Mouse (Mus musculus): Measurements from ENCODE around the gene Dync1li2. TPM values are rescaled to one million over a fixed set of nuclear protein-coding genes. Genes with fewer than 3 reads are reported as not detected.

The Dync1li2 gene
- polyA plus RNA-seq, 1 experiment from 2014 or later = 62.8 TPM

GRCm38 (mm10) chr8:104436591-104436990, 6.3 kb downstream of the Dync1li2 start:
- WGBS = 90% methylated on average over 4 of the region's 4 CpGs
- H3K27ac ChIP-seq = peak overlapping the region; percentile 65
- H3K9ac ChIP-seq = no peak overlapping the region

GRCm38 (mm10) chr8:104436038-104436437, 6.8 kb downstream of the Dync1li2 start:
- Histone ChIP-seq H3K4me3 (no peak overlapping the region), H3K27me3 (no peaks in the 10 kb centered on the region), H3K4me1 (peaks cover 21% of the 10 kb centered on the region), H3K27ac (peak overlapping the region; percentile 65), H3K4me2 (no peak overlapping the region), H3K9ac (no peak overlapping the region), H3K36me3 (peaks cover 90% of the 10 kb centered on the region), H3K9me3 (no peaks in the 10 kb centered on the region)
- ATAC-seq (ENCODE audit: insufficient number of reproducible peaks, low FRiP score, low TSS enrichment, low read depth) = peak; percentile 80
- WGBS = 37% methylated on average over 12 of the region's 12 CpGs

More at GRCm38 (mm10) chr8:104436591-104436990, 6.3 kb downstream of the Dync1li2 start:
- peaks cover 27% of the 10 kb centered on the region for H3K4me1 ChIP-seq
- H3K36me3 ChIP-seq = peaks cover 86% of the 10 kb centered on the region
- H3K9me3 ChIP-seq = no peaks in the 10 kb centered on the region
- no peak overlapping the region for H3K4me2 ChIP-seq
- no peak for ATAC-seq (ENCODE audit: insufficient number of reproducible peaks, low FRiP score, low TSS enrichment, low read depth)
- H3K4me3 ChIP-seq = no peak overlapping the region
- no peaks in the 10 kb centered on the region for H3K27me3 ChIP-seq

DNA sequence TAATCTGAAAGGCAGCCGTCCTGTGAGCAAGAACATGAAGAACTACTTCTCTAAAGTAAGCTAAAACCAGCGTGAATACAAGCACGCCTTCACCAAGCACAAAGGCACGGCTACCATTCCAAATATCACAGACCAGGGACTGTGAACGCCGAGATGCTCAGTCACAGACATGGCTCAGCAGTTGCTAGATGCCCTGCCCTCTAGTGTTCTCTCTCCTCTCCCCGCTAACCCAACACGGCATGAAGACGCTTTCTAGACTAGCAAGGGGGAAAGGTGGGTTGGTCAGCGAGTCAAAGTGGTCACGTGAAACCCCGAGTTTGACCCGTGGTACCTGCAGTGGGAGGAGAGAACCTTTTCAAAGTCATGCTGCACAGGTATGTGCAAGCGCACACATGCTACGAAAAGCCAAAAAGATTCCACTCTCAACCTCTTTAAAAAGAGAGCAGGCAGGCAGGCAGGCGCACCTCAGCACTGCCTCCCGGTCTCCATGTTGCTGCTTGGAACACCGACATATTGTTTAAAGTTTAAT, 8.0 kb downstream of the Dync1li2 start:
- no peak overlapping the region for H3K4me2 ChIP-seq
- H3K27ac ChIP-seq = no peak overlapping the region
- H3K27me3 ChIP-seq = no peaks in the 10 kb centered on the region
- H3K36me3 ChIP-seq = peaks cover 91% of the 10 kb centered on the region
- H3K9me3 ChIP-seq = no peaks in the 10 kb centered on the region
- H3K4me1 ChIP-seq = peaks cover 19% of the 10 kb centered on the region
- no peak for ATAC-seq (ENCODE audit: insufficient number of reproducible peaks, low FRiP score, low TSS enrichment, low read depth)
- no peak overlapping the region for H3K9ac ChIP-seq
- WGBS = 85% methylated on average over 18 of the region's 18 CpGs
- no peak overlapping the region for H3K4me3 ChIP-seq

- H3K36me3 ChIP-seq = peaks cover 91% of the 10 kb centered on the region
- H3K4me1 ChIP-seq = peaks cover 19% of the 10 kb centered on the region
- H3K27me3 ChIP-seq = no peaks in the 10 kb centered on the region
- no peak overlapping the region for H3K4me3 ChIP-seq
- H3K9ac ChIP-seq = no peak overlapping the region
- ATAC-seq (ENCODE audit: insufficient number of reproducible peaks, low FRiP score, low TSS enrichment, low read depth) = no peak
- no peak overlapping the region for H3K4me2 ChIP-seq
- H3K27ac ChIP-seq = no peak overlapping the region
- 73% methylated on average over 4 of the region's 4 CpGs for WGBS
- no peaks in the 10 kb centered on the region for H3K9me3 ChIP-seq
These were observed 8.6 kb downstream of the Dync1li2 start for GRCm38 (mm10) chr8:104434275-104434674.

- Histone ChIP-seq H3K27ac (no peak overlapping the region), H3K27me3 (no peaks in the 10 kb centered on the region)
These were observed 9.5 kb downstream of the Dync1li2 start for GRCm38 (mm10) chr8:104433191-104433842.

DNA sequence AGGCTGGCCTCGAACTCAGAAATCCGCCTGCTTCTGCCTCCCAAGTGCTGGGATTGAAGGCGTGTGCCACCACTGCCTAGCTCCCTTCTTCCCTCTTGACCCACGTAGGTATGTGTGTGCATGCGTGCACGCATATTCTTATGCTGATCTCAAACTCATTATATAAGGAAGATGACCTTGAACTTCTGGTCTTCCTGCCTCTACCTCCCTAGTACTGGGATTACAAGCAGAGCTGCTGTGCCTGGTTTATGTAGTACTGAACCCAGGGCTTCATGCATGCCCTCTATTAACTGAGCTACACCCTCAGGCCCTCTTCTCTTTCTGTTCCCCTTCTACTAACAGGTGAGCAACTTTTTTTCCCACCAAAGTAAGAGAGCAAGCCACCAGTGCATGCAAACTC, 10.2 kb downstream of the Dync1li2 start:
- Histone ChIP-seq H3K9ac (no peak overlapping the region), H3K9me3 (no peaks in the 10 kb centered on the region), H3K36me3 (peaks cover 93% of the 10 kb centered on the region), H3K27ac (no peak overlapping the region), H3K4me2 (no peak overlapping the region), H3K4me1 (peaks cover 19% of the 10 kb centered on the region), H3K4me3 (no peak overlapping the region), H3K27me3 (no peaks in the 10 kb centered on the region)
- no peak for ATAC-seq (ENCODE audit: insufficient number of reproducible peaks, low FRiP score, low TSS enrichment, low read depth)
- 98% methylated on average over 6 of the region's 6 CpGs for WGBS

More at GRCm38 (mm10) chr8:104433191-104433842, 9.5 kb downstream of the Dync1li2 start:
- Histone ChIP-seq H3K4me3 (no peak overlapping the region), H3K4me2 (no peak overlapping the region), H3K9ac (no peak overlapping the region), H3K9me3 (no peaks in the 10 kb centered on the region), H3K4me1 (peaks cover 19% of the 10 kb centered on the region), H3K36me3 (peaks cover 91% of the 10 kb centered on the region)
- 95% methylated on average over 5 of the region's 5 CpGs for WGBS
- ATAC-seq (ENCODE audit: insufficient number of reproducible peaks, low FRiP score, low TSS enrichment, low read depth) = no peak

- Histone ChIP-seq H3K9ac (no peak overlapping the region), H3K4me1 (0 out of 2 replicates have a peak, but pooled peaks cover 2% of the 10 kb centered on the region), H3K4me3 (no peak overlapping the region), H3K4me2 (no peak overlapping the region), H3K27me3 (no peaks in the 10 kb centered on the region), H3K27ac (no peak overlapping the region), H3K36me3 (peaks cover 95% of the 10 kb centered on the region), H3K9me3 (no peaks in the 10 kb centered on the region)
- ATAC-seq (ENCODE audit: insufficient number of reproducible peaks, low FRiP score, low TSS enrichment, low read depth) = no peak
- WGBS = 88% methylated on average over 7 of the region's 7 CpGs
These were observed 12.6 kb downstream of the Dync1li2 start for GRCm38 (mm10) chr8:104430230-104430629.

- peaks cover 95% of the 10 kb centered on the region for H3K36me3 ChIP-seq
- H3K27ac ChIP-seq = no peak overlapping the region
- no peaks in the 10 kb centered on the region for H3K4me1 ChIP-seq
- no peaks in the 10 kb centered on the region for H3K27me3 ChIP-seq
- no peak overlapping the region for H3K4me3 ChIP-seq
- no peaks in the 10 kb centered on the region for H3K9me3 ChIP-seq
- WGBS = 95% methylated on average over 13 of the region's 13 CpGs
- no peak overlapping the region for H3K4me2 ChIP-seq
- ATAC-seq (ENCODE audit: insufficient number of reproducible peaks, low FRiP score, low TSS enrichment, low read depth) = no peak
- H3K9ac ChIP-seq = no peak overlapping the region
These were observed 15.1 kb downstream of the Dync1li2 start for GRCm38 (mm10) chr8:104427703-104428102.

GRCm38 (mm10) chr8:104422313-104422712, 20.5 kb downstream of the Dync1li2 start:
- Histone ChIP-seq H3K27ac (no peak overlapping the region), H3K4me1 (no peaks in the 10 kb centered on the region), H3K4me3 (no peak overlapping the region), H3K27me3 (no peaks in the 10 kb centered on the region), H3K36me3 (peaks cover 94% of the 10 kb centered on the region), H3K4me2 (no peak overlapping the region), H3K9ac (no peak overlapping the region), H3K9me3 (no peaks in the 10 kb centered on the region)
- 94% methylated on average over 6 of the region's 6 CpGs for WGBS
- no peak for ATAC-seq (ENCODE audit: insufficient number of reproducible peaks, low FRiP score, low TSS enrichment, low read depth)

GRCm38 (mm10) chr8:104416022-104416421, 26.8 kb downstream of the Dync1li2 start:
- H3K4me1 ChIP-seq = no peaks in the 10 kb centered on the region

GRCm38 (mm10) chr8:104414204-104414603, 28.6 kb downstream of the Dync1li2 start:
- WGBS = 62% methylated on average over 3 of the region's 3 CpGs
- no peak for ATAC-seq (ENCODE audit: insufficient number of reproducible peaks, low FRiP score, low TSS enrichment, low read depth)
- no peak overlapping the region for H3K4me3 ChIP-seq
- H3K27me3 ChIP-seq = no peaks in the 10 kb centered on the region
- H3K9ac ChIP-seq = no peak overlapping the region
- no peaks in the 10 kb centered on the region for H3K4me1 ChIP-seq
- H3K36me3 ChIP-seq = peaks cover 20% of the 10 kb centered on the region
- no peak overlapping the region for H3K27ac ChIP-seq
- no peak overlapping the region for H3K4me2 ChIP-seq
- H3K9me3 ChIP-seq = no peaks in the 10 kb centered on the region

More at GRCm38 (mm10) chr8:104416022-104416421, 26.8 kb downstream of the Dync1li2 start:
- Histone ChIP-seq H3K4me3 (no peak overlapping the region), H3K36me3 (peaks cover 39% of the 10 kb centered on the region), H3K9me3 (no peaks in the 10 kb centered on the region), H3K27me3 (no peaks in the 10 kb centered on the region), H3K9ac (no peak overlapping the region), H3K27ac (no peak overlapping the region), H3K4me2 (no peak overlapping the region)
- no peak for ATAC-seq (ENCODE audit: insufficient number of reproducible peaks, low FRiP score, low TSS enrichment, low read depth)
- 64% methylated on average over 6 of the region's 6 CpGs for WGBS

GRCm38 (mm10) chr8:104413770-104414169, 29.1 kb downstream of the Dync1li2 start:
- H3K9me3 ChIP-seq = no peaks in the 10 kb centered on the region
- no peaks in the 10 kb centered on the region for H3K27me3 ChIP-seq
- H3K4me2 ChIP-seq = no peak overlapping the region
- peaks cover 16% of the 10 kb centered on the region for H3K36me3 ChIP-seq
- 79% methylated on average over 4 of the region's 4 CpGs for WGBS
- H3K27ac ChIP-seq = no peak overlapping the region
- no peak overlapping the region for H3K9ac ChIP-seq
- H3K4me3 ChIP-seq = no peak overlapping the region
- H3K4me1 ChIP-seq = no peaks in the 10 kb centered on the region
- ATAC-seq (ENCODE audit: insufficient number of reproducible peaks, low FRiP score, low TSS enrichment, low read depth) = no peak

Measured in limb, embryonic 15.5 days (tissue).